Mouse (Mus musculus): Measurements from ENCODE around the gene Ccl11. TPM values are rescaled to one million over a fixed set of nuclear protein-coding genes. Genes with fewer than 3 reads are reported as not detected.

Ccl11 gene
- total RNA-seq (2021), result 10 to 100 TPM; 21.3 to 22.1 TPM
- long read RNA-seq, experiment 1, partial matches to known transcripts, result 0 of 4 reads
- long read RNA-seq, experiment 1, other reads (novel, unspliced or antisense), result 0 of 4 reads
- long read RNA-seq, experiment 2, transcript Ccl11-201 (3 exons, 1,082 nt), result major isoform, 6 of 6 reads
- long read RNA-seq, experiment 2, partial matches to known transcripts, result 0 of 6 reads
- long read RNA-seq, experiment 2, other reads (novel, unspliced or antisense), result 0 of 6 reads

DNA sequence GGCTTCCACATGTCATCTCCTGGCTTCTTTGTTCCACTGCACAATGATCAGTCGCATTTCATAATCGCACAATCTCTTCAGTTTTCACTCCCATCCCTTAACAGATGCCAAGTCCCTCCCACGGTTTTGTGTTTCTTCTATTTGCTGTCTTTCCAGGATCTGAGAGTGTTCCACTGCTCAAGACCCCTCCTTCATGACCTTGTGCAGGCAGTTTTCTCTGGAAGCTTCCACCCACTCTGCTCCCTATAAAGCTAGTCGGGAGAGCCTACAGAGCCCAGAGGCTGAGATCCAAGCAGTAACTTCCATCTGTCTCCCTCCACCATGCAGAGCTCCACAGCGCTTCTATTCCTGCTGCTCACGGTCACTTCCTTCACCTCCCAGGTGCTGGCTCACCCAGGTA lies at the start of gene Ccl11:
Ccl11 (plus strand) TSS at position 178 of the 400 bp plus-strand sequence.
- no peak for TF ChIP-seq CTCF (IDR thresholded peaks at IDR 0.05)
- intact Hi-C loops (cut with DNase I), result no loop called here
- H3K27ac ChIP-seq, result peak within 1 kb of the TSS; percentile 75
- H3K4me3 ChIP-seq, result peak within 1 kb of the TSS; percentile 66
- DNase-seq, result peak; percentile 57

DNA sequence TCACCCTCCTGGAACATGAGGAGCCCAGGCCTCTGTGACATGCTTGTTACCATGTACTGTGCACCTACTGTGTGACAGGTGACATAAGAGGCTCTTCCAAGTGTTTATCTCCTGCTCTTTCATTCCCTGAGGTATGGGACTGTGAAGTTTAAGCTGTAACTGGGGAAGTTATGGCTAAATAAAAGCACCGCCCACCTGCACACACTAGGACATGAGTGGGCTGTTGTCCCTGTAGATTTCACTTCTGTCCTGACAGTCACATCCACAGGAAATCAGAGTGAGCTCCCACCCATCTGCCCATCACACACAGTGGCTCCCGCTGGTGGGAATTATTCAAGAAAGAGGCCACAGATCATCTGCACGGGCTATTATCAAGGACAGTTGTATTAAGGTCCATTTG lies 47.5 kb upstream of the Ccl11 start:
- no peak overlapping the region for H3K4me3 ChIP-seq
- no peak for DNase-seq
- no peak overlapping the region for H3K27ac ChIP-seq
- no peak for TF ChIP-seq CTCF (IDR thresholded peaks at IDR 0.05)
- intact Hi-C loops (cut with DNase I), result no loop called here

DNA sequence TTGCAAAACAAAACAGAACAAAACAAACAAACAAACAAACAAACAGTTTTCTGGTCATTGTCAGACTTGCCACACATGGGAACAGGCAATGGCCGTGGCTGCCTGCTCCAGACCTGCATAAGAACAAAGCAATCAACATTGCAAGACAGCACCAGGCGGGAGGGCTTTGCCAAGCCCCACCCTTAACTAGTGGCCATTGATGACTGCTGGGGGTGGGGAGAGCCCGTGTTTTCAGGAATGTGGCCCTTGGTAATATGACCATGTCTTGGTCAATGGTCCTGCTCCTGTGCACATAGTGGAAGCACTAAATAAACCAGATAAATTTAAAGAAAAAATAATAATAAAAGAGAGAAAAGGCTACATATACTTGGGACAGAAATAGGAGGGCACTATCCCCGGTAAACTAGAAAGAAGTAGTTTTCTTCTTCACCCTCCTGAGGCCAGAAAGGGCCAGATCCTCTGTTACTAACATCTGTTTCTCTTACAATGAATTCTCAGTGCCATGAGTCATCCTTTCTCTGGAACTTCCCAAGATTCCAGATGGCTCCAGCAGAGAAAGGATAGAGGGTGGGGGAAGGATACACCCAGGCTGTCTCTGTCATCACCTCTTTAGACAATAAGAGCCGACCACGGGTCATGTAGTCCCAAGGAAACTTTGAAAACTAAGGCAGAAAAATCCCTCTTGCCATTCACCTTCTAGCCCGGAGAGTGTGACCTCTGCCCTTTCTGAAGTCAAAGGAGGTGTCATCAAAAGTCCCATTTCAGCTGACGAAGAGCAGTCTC lies 46.0 kb upstream of the Ccl11 start:
- TF ChIP-seq CTCF (IDR thresholded peaks at IDR 0.05), result no peak
- intact Hi-C loops (cut with DNase I), result no loop called here
- peak; percentile 37 for DNase-seq
- Histone ChIP-seq H3K27ac (peak overlapping the region; percentile 63), H3K4me3 (no peak overlapping the region)

DNA sequence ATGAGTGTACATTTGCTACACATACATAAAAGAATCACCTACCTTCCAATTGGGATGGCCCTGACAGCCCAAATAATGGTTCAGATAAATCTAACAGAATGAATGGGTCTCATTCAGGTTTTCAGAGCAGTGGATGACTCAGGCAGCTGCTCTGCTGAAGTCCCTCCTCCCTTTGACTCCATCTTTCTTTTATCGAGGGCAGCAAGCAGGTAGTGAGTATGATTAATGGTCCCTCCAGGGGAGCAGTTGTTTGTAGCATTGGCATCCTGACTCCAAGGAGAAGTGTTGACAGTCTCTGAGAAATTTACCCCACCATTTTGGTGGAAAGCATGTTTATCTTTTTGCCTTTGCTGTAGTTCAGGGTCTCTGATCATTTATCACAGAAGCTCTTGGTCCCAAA lies 43.9 kb upstream of the Ccl11 start:
- Histone ChIP-seq H3K27ac (no peak overlapping the region), H3K4me3 (no peak overlapping the region)
- DNase-seq, result no peak
- intact Hi-C loops (cut with DNase I), result no loop called here
- TF ChIP-seq CTCF (IDR thresholded peaks at IDR 0.05), result no peak

DNA sequence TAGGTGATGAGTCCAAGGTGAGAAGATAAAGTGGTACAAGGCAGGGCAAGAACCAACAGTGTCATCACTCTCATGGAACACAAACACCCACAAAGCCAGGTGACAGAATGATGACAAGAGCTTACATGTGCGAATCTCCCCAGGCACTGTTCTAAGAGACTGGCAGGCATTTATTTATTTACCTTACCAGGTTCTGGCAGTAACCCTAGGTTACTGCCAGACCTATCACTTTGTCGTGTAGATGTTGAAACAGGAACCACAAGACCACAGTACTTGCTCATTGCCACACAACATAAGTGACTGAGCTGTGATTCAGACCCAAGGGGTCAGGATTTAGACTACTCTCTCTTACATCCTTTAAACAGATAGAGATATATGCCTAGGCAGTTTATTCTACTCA lies 42.6 kb upstream of the Ccl11 start:
- no peak for TF ChIP-seq CTCF (IDR thresholded peaks at IDR 0.05)
- intact Hi-C loops (cut with DNase I), result no loop called here
- Histone ChIP-seq H3K27ac (no peak overlapping the region), H3K4me3 (no peak overlapping the region)
- no peak for DNase-seq

DNA sequence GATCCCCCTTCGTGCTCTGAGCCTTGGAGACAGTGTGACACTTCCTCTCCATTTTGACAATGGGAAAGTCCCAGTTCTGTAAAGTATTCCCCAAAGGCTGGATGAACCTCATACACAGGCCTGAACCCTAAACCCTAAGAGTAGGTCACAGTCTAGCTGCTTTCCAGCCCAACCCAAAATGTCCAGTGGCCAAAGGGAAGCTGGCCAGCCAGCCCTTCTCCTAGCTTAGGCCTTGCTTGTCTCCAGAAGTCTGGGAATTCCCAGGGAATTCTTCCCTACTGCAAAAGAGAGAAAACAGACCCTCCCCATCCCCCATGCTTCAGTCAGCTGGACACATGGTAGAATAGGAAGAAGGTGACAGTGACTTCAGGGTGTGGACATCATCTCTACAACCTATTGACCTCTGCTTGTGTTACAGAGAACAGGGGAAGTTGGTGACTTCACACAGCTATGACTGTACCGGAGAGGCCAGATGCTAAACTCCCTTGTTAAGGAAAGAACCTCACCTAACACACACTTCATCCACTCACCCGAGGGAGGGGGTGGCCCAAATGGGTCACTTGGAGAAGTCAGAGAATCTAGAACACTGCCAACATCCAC lies 41.3 kb upstream of the Ccl11 start:
- peak; percentile 67 for DNase-seq
- no peak for TF ChIP-seq CTCF (IDR thresholded peaks at IDR 0.05)
- Histone ChIP-seq H3K4me3 (no peak overlapping the region), H3K27ac (no peak overlapping the region)
- intact Hi-C loops (cut with DNase I), result no loop called here

DNA sequence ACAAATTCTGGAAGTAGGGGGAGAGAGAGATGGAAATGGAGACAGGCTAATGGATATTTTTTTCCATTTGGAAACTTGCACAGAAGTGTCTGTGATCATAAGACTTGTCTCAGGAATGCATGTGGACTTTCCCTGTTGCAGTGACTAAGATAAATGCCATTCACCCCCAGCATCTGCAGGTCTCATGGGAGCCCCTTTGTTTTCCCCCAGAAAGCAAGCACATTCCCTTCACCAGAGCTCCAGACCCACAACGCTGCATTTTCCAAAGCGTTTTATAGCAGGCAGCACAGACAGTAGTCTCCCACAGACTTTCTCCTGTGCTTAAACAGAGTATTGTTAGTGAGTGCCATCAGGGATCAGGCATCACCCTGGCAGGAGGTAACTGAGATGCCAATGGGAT lies 38.2 kb upstream of the Ccl11 start:
- DNase-seq, result no peak
- no peak overlapping the region for H3K27ac ChIP-seq
- intact Hi-C loops (cut with DNase I), result no loop called here
- no peak for TF ChIP-seq CTCF (IDR thresholded peaks at IDR 0.05)
- H3K4me3 ChIP-seq, result no peak overlapping the region

DNA sequence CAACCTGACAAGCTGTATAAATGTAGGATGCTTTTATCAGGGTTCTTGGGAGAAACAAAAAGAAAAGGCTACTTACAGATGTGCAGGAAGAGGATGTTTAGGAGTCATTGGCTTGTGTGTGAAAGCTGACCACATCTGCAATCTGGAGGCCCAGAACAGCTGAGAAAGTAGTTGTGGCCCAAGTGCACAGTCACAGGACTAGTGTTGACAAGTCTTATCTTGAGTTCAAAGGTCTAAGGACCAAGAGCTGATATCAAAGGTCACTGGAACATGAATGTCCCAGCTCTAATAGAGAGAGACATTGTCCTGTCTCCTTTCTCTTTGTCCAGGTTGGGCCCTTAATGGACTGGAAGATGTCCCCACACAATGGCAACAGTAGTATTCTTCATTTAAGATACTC lies 37.8 kb upstream of the Ccl11 start:
- TF ChIP-seq CTCF (IDR thresholded peaks at IDR 0.05), result no peak
- Histone ChIP-seq H3K27ac (no peak overlapping the region), H3K4me3 (no peak overlapping the region)
- DNase-seq, result no peak
- intact Hi-C loops (cut with DNase I), result no loop called here

DNA sequence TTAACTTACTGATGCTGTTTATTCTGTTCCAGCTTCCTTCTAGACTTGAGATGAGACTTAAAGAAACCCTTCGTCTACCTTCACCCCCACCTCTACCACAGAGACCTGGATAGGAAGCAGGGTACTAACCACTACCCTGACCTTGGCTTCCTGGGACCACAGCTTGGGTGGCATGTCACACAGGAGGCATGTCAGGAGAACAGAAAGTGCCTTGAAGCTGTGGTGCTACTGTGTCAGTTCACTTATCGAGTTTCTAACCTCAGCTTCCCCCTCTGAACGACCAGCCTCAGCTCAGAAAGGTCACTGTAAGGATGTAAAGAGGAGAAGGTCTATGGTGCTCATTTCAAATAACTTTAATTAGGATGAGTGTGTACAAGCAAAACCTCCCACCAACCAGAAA lies 36.2 kb upstream of the Ccl11 start:
- Histone ChIP-seq H3K4me3 (no peak overlapping the region), H3K27ac (no peak overlapping the region)
- no peak for DNase-seq
- TF ChIP-seq CTCF (IDR thresholded peaks at IDR 0.05), result no peak
- intact Hi-C loops (cut with DNase I), result no loop called here

DNA sequence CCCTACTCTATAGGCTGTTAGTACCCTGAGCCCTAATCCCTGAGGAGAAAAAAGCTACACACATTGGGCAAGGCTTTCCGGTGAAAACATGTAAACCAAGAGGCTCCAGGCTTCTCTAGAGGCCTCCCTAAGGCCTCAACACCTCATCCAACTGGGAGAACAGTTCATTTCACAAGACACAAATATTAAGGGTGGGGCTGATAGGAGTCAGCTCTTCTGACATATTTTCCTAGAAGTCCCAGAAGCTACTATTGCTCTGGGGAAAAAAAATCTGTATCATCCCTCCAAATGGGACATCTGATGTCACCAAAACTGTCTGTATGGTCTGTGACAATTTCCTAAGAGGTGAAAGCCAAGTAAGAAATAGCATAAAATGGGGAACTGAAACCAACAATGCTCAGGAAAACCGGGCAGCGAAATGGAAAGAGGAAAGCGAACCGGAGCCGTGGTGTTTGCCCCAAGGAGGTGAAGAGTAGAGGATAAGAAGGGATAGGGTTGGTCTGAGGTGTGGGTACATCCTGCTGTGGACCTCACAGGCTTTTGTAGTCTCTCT lies 35.0 kb upstream of the Ccl11 start:
- H3K27ac ChIP-seq, result no peak overlapping the region
- TF ChIP-seq CTCF (IDR thresholded peaks at IDR 0.05), result no peak
- no peak overlapping the region for H3K4me3 ChIP-seq
- DNase-seq, result no peak
- intact Hi-C loops (cut with DNase I), result no loop called here

DNA sequence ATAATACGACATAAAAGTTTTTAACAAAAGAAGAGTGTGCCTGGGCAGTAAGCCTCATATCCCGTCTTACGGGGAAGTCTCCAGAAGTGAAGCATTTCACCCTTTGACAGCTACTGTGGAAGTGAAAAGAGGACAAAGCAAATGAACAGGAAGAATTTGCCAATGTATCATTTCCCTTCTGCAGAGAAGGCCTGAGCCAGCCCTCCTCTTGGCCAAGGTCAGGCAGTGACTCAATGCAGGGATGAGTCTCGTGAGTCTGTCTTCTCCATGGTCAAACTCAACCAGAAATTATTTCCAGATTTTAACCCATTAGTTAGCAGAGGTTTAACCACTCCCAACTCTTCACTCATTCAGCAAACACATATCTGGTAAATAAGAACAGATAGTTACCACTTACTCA lies 33.9 kb upstream of the Ccl11 start:
- H3K27ac ChIP-seq, result no peak overlapping the region
- TF ChIP-seq CTCF (IDR thresholded peaks at IDR 0.05), result no peak
- no peak overlapping the region for H3K4me3 ChIP-seq
- intact Hi-C loops (cut with DNase I), result no loop called here
- peak; percentile 47 for DNase-seq

DNA sequence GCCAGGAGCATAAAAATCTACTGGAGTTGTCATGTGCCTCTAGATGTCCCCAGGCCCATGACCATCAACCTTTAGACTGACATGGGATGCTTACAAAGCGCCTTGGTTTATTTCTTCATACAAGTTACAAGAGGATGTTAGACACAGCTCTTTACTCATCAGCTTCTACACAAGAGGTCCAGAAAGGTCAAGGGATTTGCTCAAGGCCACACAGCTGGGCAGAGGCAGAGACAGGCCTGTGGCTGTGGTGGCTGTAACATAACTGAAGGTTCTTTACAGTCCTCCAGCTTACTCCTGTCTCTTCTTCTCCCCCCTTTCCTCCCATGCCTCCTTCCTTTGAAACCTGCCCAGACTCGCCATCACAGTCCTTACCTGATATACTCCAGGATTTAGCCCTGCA lies 27.5 kb upstream of the Ccl11 start:
- H3K27ac ChIP-seq, result no peak overlapping the region
- intact Hi-C loops (cut with DNase I), result no loop called here
- H3K4me3 ChIP-seq, result no peak overlapping the region
- no peak for TF ChIP-seq CTCF (IDR thresholded peaks at IDR 0.05)
- no peak for DNase-seq

DNA sequence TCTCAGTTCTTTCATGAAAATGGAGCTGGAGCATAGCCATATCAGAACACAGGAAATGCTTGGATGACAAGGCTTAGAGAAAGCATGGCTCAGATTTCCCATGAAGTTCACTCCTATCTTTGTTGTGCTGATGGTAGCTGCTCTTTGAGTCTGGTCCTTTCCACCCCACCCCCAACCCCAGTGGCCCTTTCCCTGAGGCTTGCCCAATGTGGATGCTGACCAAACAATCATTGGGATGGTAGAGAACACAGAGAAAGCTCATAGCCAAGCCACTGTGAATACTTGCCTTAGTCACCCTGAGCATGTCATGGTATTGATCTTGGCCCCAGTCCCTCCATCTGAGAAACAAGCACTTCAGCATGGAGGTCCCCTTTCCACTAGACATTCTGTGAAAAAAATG lies 25.5 kb upstream of the Ccl11 start:
- DNase-seq, result no peak
- Histone ChIP-seq H3K27ac (peak overlapping the region; percentile 66), H3K4me3 (no peak overlapping the region)
- TF ChIP-seq CTCF (IDR thresholded peaks at IDR 0.05), result no peak
- intact Hi-C loops (cut with DNase I), result no loop called here

Data from gastrocnemius, adult 2 months (tissue).